Mouse (Mus musculus): Measurements from ENCODE around the gene Tram1l1. TPM values are rescaled to one million over a fixed set of nuclear protein-coding genes. Genes with fewer than 3 reads are reported as not detected.
A peak's percentile ranks its signal among the peaks of the same experiment; 100 is the strongest.
"Not testable (repeated sequence)": the region's sequence is repeated elsewhere in the genome, so short reads cannot be mapped to it uniquely, and the experiment has no call there.

Tram1l1 gene
- polyA plus RNA-seq (2014; fragmentation: Nextera tagmentation; extraction: Ambion mirVana), result 32.4 and 32.6 TPM in 2 replicates

DNA sequence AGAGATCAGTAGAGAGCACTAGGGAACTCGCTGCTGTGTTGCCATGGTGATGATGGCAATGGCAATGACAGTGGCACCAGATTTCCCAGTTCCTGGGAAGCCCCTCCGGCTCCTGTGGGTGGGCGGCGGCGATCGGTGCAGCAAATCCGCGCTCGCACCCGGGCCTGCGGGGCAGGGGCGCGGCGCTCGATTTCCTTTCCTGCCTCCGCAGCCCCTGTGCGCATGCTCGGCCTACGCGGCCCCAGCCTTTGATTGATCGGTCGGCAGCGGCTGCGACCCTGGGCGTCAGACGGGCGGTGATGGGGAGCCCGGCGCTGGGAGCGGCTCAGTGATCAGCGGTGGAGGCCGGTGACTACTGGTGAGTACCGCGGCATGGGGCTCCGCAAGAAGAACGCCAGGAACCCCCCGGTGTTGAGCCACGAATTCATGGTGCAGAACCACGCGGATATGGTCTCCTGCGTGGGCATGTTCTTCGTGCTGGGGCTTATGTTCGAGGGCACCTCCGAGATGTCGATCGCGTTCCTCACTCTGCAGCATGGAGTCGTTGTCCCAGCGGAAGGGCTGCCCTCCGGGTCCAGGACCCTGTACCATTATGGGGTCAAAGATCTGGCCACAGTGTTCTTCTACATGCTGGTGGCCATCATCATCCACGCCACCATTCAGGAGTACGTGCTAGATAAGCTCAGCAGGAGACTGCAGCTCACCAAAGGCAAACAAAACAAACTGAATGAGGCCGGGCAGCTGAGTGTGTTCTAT, at the start of gene Tram1l1:
Tram1l1 (plus strand) TSS at position 35 of the 756 bp plus-strand sequence.
- H3K4me1 ChIP-seq (replicated peaks; ENCODE audit: control insufficient read depth, insufficient read depth, low read length), result no peaks in the 10 kb centered on the region
- no peaks in the 10 kb centered on the region for H3K27me3 ChIP-seq (ENCODE audit: control insufficient read depth, insufficient read depth, low read length)
- DNase-seq (ENCODE audit: low spot score), result peak; percentile 94
- no peaks in the 10 kb centered on the region for H3K36me3 ChIP-seq (ENCODE audit: control insufficient read depth, insufficient read depth, low read length)
- H3K9ac ChIP-seq (ENCODE audit: low read depth, low read length), result peak within 1 kb of the TSS; percentile 83
- no peaks in the 10 kb centered on the region for H3K9me3 ChIP-seq (ENCODE audit: control insufficient read depth, low read length)
- peak; percentile 96 for ATAC-seq (ENCODE audit: low FRiP score)
- WGBS, result 3% methylated on average over 53 of the region's 53 CpGs
- H3K4me3 ChIP-seq (ENCODE audit: low read depth, low read length), result peak within 1 kb of the TSS; percentile 63
- H3K27ac ChIP-seq (ENCODE audit: low read depth, low read length), result peak within 1 kb of the TSS; percentile 78
- H3K4me2 ChIP-seq (replicated peaks; ENCODE audit: low read depth, low read length), result peak within 1 kb of the TSS; percentile 48

DNA sequence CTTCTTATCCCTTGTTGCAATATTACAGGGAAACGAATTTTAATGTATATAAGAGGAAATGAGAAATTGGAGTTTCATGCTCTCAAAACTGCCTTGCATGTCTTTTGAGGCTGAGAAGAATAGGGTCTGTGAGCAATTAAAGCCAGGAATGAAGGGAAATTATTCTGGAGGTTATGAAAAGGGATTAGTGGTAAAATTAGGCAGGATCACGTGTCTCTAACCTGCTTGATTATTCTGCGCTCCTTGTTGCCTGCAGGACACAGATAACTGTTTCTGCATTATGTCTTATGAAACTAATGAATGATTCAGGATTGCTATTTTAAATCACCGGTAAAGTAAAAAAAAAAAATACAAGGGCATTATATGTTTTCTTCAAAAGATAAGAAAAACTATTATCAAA, 49.4 kb upstream of the Tram1l1 start:
- H3K27ac ChIP-seq (ENCODE audit: low read depth, low read length), result no peak overlapping the region
- no peaks in the 10 kb centered on the region for H3K36me3 ChIP-seq (ENCODE audit: control insufficient read depth, insufficient read depth, low read length)
- no peak for ATAC-seq (ENCODE audit: low FRiP score)
- 87% methylated on average over 4 of the region's 4 CpGs for WGBS
- no peak overlapping the region for H3K9ac ChIP-seq (ENCODE audit: low read depth, low read length)
- DNase-seq (ENCODE audit: low spot score), result no peak
- no peak overlapping the region for H3K4me2 ChIP-seq (replicated peaks; ENCODE audit: low read depth, low read length)
- no peaks in the 10 kb centered on the region for H3K27me3 ChIP-seq (ENCODE audit: control insufficient read depth, insufficient read depth, low read length)
- no peak overlapping the region for H3K4me3 ChIP-seq (ENCODE audit: low read depth, low read length)
- H3K9me3 ChIP-seq (ENCODE audit: control insufficient read depth, low read length), result no peaks in the 10 kb centered on the region
- H3K4me1 ChIP-seq (replicated peaks; ENCODE audit: control insufficient read depth, insufficient read depth, low read length), result no peaks in the 10 kb centered on the region

DNA sequence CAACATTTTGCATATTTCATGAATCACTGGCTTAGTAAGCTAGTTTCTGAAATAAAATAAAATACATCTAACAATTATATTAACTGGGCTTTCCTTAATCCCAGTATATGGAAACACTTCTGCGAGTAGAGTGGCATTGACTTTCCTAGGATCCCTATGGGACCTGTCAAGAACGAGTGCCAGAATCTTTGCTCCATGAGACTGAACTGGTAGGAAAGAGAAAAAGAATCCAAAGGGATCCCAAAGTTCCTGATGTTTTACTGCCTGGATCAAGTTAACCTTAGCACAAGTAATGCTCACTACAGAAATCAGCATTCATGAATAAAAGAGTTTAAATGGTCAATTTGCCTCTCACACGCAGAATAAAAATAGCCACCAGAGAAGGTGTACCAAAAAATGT, 49.0 kb upstream of the Tram1l1 start:
- DNase-seq (ENCODE audit: low spot score), result no peak
- 74% methylated on average over 3 of the region's 3 CpGs for WGBS
- H3K4me3 ChIP-seq (ENCODE audit: low read depth, low read length), result no peak overlapping the region
- H3K4me1 ChIP-seq (replicated peaks; ENCODE audit: control insufficient read depth, insufficient read depth, low read length), result no peaks in the 10 kb centered on the region
- H3K9me3 ChIP-seq (ENCODE audit: control insufficient read depth, low read length), result no peaks in the 10 kb centered on the region
- no peak overlapping the region for H3K4me2 ChIP-seq (replicated peaks; ENCODE audit: low read depth, low read length)
- no peak overlapping the region for H3K9ac ChIP-seq (ENCODE audit: low read depth, low read length)
- ATAC-seq (ENCODE audit: low FRiP score), result no peak
- no peak overlapping the region for H3K27ac ChIP-seq (ENCODE audit: low read depth, low read length)
- H3K36me3 ChIP-seq (ENCODE audit: control insufficient read depth, insufficient read depth, low read length), result no peaks in the 10 kb centered on the region
- H3K27me3 ChIP-seq (ENCODE audit: control insufficient read depth, insufficient read depth, low read length), result no peaks in the 10 kb centered on the region

DNA sequence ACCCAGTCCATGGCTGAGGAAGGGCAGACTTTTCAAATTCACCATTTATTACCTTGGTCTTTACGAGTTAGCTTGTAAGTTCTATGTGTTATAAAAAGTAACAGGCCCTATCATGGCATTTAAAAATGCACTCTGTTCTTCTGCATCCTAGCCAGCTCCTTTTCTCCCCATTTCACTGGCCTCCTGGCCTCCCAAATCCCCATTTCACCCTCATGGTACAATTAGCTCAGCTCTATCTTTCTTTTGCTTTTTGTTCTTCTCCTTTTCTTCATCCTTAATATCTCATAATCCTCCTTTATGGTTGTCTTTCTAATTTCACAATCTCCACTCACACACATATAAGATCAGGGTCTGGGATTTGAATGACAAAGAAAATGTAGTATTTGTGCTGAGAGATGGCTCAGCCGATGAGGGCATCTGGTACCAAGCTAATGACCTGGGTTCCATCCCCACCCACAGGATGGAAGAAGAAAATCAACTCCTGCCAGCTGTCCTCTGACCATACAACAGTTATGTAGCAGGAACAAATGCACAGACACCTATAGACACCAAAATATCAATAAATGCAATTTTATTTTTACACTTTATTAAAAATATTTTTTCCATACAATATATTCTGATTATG, 48.1 kb upstream of the Tram1l1 start:
- no peaks in the 10 kb centered on the region for H3K27me3 ChIP-seq (ENCODE audit: control insufficient read depth, insufficient read depth, low read length)
- 66% methylated on average over 2 of the region's 2 CpGs for WGBS
- DNase-seq (ENCODE audit: low spot score), result no peak

DNA sequence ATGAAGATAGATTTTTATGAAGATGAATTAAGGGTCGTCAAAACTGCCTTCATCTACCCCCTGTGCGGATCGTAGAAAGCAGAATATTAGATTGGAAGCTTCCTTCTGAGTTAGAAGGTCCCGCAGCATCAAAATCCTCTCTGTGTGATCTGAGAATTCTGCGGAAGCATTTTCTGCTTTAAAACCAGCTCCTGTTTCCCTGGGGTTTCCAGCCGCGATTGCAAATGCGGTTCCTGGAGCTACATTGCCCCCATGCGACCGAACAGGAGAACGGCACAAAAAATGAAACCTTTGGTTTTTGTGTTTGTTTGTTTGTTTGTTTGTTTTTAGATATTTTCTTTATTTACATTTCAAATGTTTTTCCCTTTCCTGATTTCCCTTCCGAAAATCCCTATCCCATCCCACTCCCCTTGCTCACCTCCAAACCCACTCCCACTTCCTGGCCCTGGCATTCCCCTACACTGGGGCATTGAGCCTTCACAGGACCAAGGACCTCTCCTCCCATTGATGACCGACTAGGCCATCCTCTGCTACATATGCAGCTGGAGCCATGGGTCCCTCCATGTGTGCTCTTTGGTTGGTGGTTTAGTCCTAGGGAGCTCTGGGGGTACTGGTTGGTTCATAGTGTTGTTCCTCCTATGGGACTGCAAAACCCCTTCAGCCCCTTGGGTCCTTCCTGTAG, 45.6 kb upstream of the Tram1l1 start:
- H3K9ac ChIP-seq (ENCODE audit: low read depth, low read length); H3K4me2 ChIP-seq (replicated peaks; ENCODE audit: low read depth, low read length); H3K4me3 ChIP-seq (ENCODE audit: low read depth, low read length); H3K4me1 ChIP-seq (replicated peaks; ENCODE audit: control insufficient read depth, insufficient read depth, low read length); H3K27ac ChIP-seq (ENCODE audit: low read depth, low read length); H3K36me3 ChIP-seq (ENCODE audit: control insufficient read depth, insufficient read depth, low read length); H3K9me3 ChIP-seq (ENCODE audit: control insufficient read depth, low read length); H3K27me3 ChIP-seq (ENCODE audit: control insufficient read depth, insufficient read depth, low read length): not testable (repeated sequence)
- peak; percentile 48 for ATAC-seq (ENCODE audit: low FRiP score)
- WGBS, result 13% methylated on average over 13 of the region's 13 CpGs
- DNase-seq (ENCODE audit: low spot score), result peak; percentile 76

More for the DNA sequence above, 48.1 kb upstream of the Tram1l1 start:
- Histone ChIP-seq H3K4me2 (replicated peaks; ENCODE audit: low read depth, low read length) (no peak overlapping the region), H3K9ac (ENCODE audit: low read depth, low read length) (no peak overlapping the region), H3K36me3 (ENCODE audit: control insufficient read depth, insufficient read depth, low read length) (no peaks in the 10 kb centered on the region), H3K4me3 (ENCODE audit: low read depth, low read length) (no peak overlapping the region), H3K27ac (ENCODE audit: low read depth, low read length) (no peak overlapping the region), H3K4me1 (replicated peaks; ENCODE audit: control insufficient read depth, insufficient read depth, low read length) (no peaks in the 10 kb centered on the region), H3K9me3 (ENCODE audit: control insufficient read depth, low read length) (no peaks in the 10 kb centered on the region)
- ATAC-seq (ENCODE audit: low FRiP score), result peak; percentile 48

DNA sequence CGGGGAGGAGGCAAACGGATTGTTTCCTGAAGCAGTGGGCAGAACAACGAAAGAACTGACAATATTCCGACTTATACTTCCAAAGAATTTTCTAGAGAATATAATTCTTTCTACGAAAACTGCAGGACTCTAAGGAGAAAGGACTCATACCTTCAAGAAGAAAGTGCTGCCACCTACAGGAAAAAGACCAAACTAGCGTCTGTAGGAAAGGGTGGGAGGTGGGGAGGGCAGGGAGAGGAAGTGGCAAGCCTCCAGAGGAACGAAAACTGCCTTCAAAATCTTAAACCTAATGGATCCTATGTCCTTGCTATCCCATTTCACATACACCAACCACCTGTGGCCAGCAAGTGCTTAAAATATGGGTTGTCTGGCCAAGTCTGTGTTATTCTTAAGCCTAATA, 31.7 kb upstream of the Tram1l1 start:
- H3K9ac ChIP-seq (ENCODE audit: low read depth, low read length); H3K4me2 ChIP-seq (replicated peaks; ENCODE audit: low read depth, low read length); H3K9me3 ChIP-seq (ENCODE audit: control insufficient read depth, low read length); H3K4me3 ChIP-seq (ENCODE audit: low read depth, low read length); ATAC-seq (ENCODE audit: low FRiP score); H3K36me3 ChIP-seq (ENCODE audit: control insufficient read depth, insufficient read depth, low read length); H3K27me3 ChIP-seq (ENCODE audit: control insufficient read depth, insufficient read depth, low read length); H3K27ac ChIP-seq (ENCODE audit: low read depth, low read length); DNase-seq (ENCODE audit: low spot score); H3K4me1 ChIP-seq (replicated peaks; ENCODE audit: control insufficient read depth, insufficient read depth, low read length): not testable (repeated sequence)
- WGBS, result 40% methylated on average over 7 of the region's 7 CpGs

DNA sequence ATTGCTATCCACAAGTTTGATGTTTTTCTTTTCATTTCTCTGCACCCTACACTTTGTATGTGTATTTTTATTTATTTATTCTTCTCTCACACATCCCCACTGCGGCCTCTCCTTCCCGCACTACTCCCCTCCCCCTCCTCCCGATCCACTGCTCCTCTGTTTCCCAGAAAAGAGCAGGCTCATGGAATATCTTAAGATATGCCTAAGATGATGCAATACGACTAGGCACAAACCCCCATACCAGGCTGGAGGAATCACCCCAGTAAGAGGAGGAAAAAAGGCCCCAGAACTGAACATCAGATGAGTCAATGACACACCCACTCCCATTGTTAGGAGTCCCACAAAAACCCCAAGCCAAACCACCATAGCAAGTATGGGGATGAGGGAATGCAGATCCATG, 1.4 kb upstream of the Tram1l1 start:
- Histone ChIP-seq H3K9me3 (ENCODE audit: control insufficient read depth, low read length) (no peaks in the 10 kb centered on the region), H3K36me3 (ENCODE audit: control insufficient read depth, insufficient read depth, low read length) (no peaks in the 10 kb centered on the region), H3K4me1 (replicated peaks; ENCODE audit: control insufficient read depth, insufficient read depth, low read length) (no peaks in the 10 kb centered on the region), H3K27ac (ENCODE audit: low read depth, low read length) (no peak overlapping the region), H3K4me3 (ENCODE audit: low read depth, low read length) (no peak overlapping the region), H3K9ac (ENCODE audit: low read depth, low read length) (no peak overlapping the region), H3K27me3 (ENCODE audit: control insufficient read depth, insufficient read depth, low read length) (no peaks in the 10 kb centered on the region), H3K4me2 (replicated peaks; ENCODE audit: low read depth, low read length) (no peak overlapping the region)
- ATAC-seq (ENCODE audit: low FRiP score), result no peak
- DNase-seq (ENCODE audit: low spot score), result no peak
- 77% methylated on average over 4 of the region's 4 CpGs for WGBS

DNA sequence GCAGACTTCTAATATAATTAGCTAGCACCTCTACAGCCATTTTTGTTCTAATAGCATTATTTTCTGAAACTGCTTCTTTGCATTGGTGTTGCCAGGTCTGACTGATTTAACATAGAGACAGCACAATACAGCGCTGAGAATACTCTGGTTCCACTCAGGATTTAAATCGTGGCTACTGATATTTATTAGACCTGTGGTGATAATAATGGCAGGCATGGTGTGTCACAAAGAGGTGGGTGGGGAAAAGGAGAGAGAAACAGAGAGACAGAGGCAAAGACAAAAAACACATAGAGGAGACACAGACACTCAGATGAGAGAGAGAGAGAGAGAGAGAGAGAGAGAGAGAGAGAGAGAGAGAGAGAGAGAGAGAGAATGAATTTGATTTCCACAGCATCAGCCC, 257 bp upstream of the Tram1l1 start:
- H3K4me2 ChIP-seq (replicated peaks; ENCODE audit: low read depth, low read length), result peak overlapping the region; percentile 48
- WGBS, result 12% methylated on average over 2 of the region's 2 CpGs
- peak overlapping the region; percentile 78 for H3K27ac ChIP-seq (ENCODE audit: low read depth, low read length)
- H3K9me3 ChIP-seq (ENCODE audit: control insufficient read depth, low read length), result no peaks in the 10 kb centered on the region
- peak overlapping the region; percentile 83 for H3K9ac ChIP-seq (ENCODE audit: low read depth, low read length)
- peak; percentile 42 for ATAC-seq (ENCODE audit: low FRiP score)
- H3K27me3 ChIP-seq (ENCODE audit: control insufficient read depth, insufficient read depth, low read length), result no peaks in the 10 kb centered on the region
- H3K4me1 ChIP-seq (replicated peaks; ENCODE audit: control insufficient read depth, insufficient read depth, low read length), result no peaks in the 10 kb centered on the region
- H3K36me3 ChIP-seq (ENCODE audit: control insufficient read depth, insufficient read depth, low read length), result no peaks in the 10 kb centered on the region
- peak; percentile 23 for DNase-seq (ENCODE audit: low spot score)
- peak overlapping the region; percentile 63 for H3K4me3 ChIP-seq (ENCODE audit: low read depth, low read length)
